Mouse (Mus musculus) erythroblast, embryonic 14.5 days (primary cell): ENCODE results near the gene 6030458C11Rik.

Experiments used
- GATA1 ChIP-seq: IDR thresholded peaks from 2 replicates; pipeline ENCODE4 v1.6.1; 2012; ENCODE audit warnings: low read length, inconsistent platforms, mixed read lengths
- TAL1 ChIP-seq: IDR thresholded peaks from 3 replicates; pipeline ENCODE4 v1.6.1; 2012; ENCODE audit warnings: low read length, inconsistent platforms, mixed read lengths

DNA sequence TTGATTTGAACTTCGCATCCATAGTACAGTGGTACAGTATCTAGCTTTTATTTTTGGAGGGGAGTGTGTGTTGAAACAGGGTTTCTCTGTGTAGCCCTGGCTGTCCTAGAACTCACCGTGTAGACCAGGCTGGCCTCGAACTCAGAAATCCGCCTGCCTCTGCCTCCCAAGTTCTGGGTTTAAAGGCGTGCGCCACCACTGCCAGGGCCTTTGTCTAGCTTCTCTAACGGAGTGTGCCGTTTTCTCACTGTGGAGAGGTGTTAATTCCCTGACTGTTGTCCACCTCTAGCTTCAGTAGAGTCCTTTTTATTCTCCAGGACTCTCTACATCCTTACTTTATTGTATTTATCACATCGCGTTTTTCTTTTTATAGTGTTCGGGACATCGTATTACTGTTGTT, 959 bp upstream of the 6030458C11Rik start:
- TF ChIP-seq GATA1 (no peak), TAL1 (no peak)
